Mouse (Mus musculus): ENCODE data around the gene Cage1.

Gene Cage1

DNA sequence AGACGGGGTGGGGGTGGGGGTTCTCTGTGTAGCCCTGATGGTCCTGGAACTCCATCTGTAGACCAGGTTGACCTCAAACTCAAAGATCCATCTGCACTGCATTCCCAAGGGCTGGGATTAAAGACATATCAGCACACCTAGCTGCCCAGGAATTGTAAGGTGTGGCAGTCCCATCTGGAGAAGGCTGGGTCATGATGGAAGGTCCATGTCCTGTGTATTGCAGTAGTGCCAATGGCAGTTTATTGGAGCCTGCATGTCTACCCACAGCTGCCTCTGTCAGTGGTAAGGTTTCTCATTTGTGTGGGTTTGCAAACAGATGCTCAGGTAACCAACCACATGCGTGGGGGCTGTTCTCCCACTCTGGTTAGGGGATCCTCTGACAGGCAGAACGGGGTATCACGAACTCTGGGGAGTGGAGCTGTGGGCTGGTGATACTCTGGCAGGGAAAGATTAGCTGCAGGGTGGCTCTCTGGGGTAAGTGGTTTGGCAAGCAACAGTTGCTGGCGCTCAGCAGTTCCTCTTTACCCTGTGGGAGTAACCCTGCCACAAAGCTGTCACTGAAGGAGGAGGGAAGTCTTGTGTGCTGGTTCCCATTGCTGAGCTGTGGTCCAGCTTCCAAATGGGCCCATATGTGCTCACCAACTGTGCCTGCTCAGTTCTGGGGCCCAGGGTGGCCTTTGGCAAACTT lies 27.0 kb downstream of the Cage1 start:
- DNase-seq: no peak

GRCm38 (mm10) chr13:38007972-38008371 lies 28.9 kb downstream of the Cage1 start:
- DNase-seq: no peak

DNA sequence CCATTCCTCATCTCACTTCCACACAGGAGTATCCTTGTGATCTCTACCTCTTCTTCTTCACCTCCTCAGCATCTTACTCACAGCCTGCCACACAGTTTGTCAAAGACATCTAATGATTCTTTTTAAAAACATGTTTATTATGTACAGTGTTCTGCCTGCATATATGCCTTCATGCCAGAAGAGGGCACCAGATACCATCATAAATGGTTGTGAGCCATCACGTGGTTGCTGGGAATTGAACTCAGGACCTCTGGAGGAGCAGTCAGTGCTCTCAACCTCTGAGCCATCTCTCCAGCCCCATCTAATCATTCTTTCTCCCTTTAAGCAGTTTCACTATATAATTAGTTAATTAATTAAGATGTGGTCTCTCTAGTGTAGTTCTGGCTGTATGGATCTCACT lies 34.4 kb downstream of the Cage1 start:
- no peak for DNase-seq

GRCm38 (mm10) chr13:37999713-38000112 lies 37.2 kb downstream of the Cage1 start:
- no peak for DNase-seq

DNA sequence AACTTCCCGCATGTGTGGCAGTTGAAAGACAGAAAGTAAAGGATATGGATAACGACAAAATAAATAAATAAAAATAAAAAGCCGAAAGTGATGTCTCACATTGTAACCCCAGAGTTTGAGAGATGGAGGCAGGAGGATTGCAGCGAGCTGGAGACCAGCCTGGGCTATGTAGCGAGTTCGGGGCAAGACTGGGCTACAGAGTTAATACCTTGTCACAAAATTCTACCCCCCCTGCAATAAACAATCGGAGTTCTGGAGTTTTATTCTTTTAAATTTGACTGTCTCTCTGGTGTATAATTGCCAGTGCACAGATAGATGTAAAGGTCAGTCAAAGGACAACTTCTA lies 42.5 kb downstream of the Cage1 start:
- no peak for DNase-seq

GRCm38 (mm10) chr13:37993704-37994404 lies 43.0 kb downstream of the Cage1 start, which contains the start of gene Ssr1:
Ssr1 (minus strand) TSS chr13:37994217.
- peak; percentile 98 for DNase-seq

GRCm38 (mm10) chr13:37993376-37993703 lies 43.5 kb downstream of the Cage1 start:
- no peak for DNase-seq

GRCm38 (mm10) chr13:37992638-37993371 lies 44.1 kb downstream of the Cage1 start:
- no peak for DNase-seq

DNA sequence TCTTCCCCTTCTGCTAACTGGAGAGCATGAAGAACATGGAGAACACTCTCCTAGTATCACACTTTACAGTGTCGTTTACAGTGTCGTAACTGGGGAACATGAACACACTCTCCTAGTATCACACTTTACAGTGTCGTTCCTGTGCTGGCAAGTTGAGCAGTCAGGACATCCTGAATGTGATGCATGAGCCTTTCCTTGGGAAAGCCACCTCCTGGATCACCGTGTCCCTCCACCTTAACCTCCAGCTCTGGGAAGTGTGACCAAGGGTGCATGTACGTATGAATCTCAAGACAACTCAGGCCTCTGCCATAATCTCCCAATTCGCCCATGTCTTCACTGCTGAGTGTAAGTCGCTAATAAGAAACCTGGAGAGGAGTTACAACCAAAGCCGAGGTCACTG lies 47.2 kb downstream of the Cage1 start:
- DNase-seq: no peak

GRCm38 (mm10) chr13:37986166-37986565 lies 50.7 kb downstream of the Cage1 start:
- DNase-seq: no peak

DNA sequence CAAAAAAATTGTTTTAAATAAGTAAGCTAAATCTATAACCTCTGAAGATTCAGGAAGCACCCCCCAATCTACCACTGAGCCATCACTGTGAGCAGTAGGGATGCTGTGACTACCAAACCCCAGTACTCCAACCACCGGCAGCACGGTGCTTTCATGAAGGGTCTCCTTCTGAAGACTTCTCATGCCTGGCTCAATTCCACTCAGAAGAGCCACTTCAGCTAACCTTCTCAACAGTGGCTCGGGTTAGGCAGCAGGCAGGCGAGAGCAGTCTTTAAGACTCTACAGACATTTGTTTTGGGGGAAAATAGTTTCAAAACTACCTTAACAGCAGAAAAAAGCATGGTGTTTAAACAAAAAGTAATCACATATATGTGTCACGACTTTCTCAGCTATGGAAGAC lies 55.8 kb downstream of the Cage1 start:
- no peak for DNase-seq

- DNase-seq: no peak
These were observed 56.5 kb downstream of the Cage1 start for GRCm38 (mm10) chr13:37980346-37980745.

DNA sequence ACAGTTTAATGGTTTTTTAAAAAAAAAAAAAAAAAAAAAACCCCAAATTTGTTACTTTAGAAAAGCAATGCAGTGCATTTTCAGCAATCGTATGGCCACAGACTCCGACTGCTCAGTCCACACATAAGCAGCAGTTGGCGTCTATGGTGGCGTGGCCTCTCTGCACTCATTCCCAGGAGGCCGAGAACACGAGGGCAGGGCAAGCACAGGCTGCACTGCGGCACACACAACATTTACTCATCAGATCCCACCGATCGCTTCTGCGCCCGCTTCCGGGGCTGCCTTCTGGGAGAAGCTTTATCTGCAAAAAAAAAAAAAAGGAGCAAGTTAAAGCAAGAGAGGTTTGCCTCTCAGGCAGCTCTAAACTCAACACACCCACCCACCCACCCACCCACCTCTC lies 57.4 kb downstream of the Cage1 start:
- no peak for DNase-seq

GRCm38 (mm10) chr13:37974731-37975130 lies 62.1 kb downstream of the Cage1 start:
- no peak for DNase-seq

DNA sequence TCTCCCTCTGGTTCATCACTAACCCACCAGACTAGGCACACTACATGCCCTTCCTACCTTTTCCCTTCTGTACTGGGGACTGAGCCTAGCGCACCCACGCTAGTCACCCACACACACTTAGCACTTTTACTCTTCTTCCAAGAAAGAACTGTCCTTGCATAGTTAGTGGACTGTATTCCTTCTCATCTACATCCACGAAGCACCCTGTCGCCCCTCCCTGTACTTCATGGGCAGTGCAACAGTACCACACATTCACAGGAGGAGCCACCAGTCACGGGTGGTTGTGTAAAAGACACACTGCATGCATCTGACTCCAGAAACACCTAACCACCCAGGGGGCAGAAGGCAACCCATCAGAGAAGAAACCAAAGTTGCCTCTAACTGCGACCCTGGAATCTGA lies 62.8 kb downstream of the Cage1 start:
- no peak for DNase-seq

- DNase-seq: no peak
These were observed 65.9 kb downstream of the Cage1 start for GRCm38 (mm10) chr13:37970887-37971530.

DNA sequence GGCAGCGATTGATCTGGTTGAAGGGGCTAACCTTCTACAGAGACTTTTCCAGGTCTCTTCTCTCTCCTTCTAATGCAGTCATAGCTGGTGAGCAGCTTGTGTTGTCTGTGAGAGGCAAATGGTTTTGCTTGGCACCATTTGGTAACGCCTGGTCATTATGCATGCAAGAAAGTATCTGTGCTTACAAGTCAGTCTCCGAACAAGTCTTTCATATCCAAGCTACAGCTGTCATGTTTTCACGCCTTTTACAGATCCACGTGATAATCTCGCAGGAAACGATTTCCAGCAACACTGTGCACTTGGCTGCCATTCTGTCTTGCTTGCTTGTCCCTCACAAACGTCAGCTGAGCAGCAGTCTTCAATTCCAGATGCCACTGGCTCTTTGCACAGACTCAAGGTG lies 66.9 kb downstream of the Cage1 start:
- DNase-seq: no peak

DNA sequence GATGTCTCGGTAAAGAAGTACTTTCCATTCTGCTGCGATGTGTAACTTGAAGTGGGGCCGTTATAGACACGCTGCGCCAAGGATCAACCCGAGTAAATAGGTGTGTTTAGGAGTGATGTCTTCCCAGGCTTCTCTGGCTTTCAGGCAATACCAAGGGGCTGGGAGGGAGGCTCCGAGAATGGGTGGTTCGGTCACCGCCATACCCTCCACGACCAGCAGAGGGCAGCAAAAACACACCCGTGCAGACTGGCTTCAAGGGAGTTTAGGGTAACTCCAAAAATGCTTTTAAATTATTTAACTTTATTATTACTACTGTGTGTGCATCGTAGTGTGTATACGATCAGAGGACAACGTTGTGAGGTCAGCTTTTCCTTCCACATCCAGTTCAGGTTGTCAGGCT lies 67.5 kb downstream of the Cage1 start:
- DNase-seq: peak; percentile 88

DNA sequence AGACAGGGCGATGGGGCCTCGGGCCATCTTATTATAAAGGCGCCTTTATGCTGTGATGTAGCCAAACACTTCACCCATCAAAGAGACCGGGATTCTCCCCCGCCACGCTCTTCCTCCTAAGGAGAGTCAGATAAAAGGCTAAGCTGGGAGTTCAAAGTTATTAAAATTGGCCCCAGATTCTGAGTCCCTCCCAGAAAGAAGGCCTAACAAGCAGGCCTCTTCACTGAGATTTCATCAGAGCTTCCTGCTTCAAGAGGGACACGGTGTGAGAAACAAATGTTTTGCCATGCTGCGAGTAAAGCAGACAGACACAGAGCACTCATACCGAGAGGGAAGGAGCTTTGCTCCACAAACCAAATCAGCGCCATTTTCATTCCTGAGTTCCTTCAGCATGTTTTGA lies 69.3 kb downstream of the Cage1 start:
- no peak for DNase-seq

- DNase-seq: peak; percentile 73
These were observed 69.8 kb downstream of the Cage1 start for GRCm38 (mm10) chr13:37967052-37967437.

- peak; percentile 37 for DNase-seq
These were observed 70.4 kb downstream of the Cage1 start for GRCm38 (mm10) chr13:37966256-37967051.

DNA sequence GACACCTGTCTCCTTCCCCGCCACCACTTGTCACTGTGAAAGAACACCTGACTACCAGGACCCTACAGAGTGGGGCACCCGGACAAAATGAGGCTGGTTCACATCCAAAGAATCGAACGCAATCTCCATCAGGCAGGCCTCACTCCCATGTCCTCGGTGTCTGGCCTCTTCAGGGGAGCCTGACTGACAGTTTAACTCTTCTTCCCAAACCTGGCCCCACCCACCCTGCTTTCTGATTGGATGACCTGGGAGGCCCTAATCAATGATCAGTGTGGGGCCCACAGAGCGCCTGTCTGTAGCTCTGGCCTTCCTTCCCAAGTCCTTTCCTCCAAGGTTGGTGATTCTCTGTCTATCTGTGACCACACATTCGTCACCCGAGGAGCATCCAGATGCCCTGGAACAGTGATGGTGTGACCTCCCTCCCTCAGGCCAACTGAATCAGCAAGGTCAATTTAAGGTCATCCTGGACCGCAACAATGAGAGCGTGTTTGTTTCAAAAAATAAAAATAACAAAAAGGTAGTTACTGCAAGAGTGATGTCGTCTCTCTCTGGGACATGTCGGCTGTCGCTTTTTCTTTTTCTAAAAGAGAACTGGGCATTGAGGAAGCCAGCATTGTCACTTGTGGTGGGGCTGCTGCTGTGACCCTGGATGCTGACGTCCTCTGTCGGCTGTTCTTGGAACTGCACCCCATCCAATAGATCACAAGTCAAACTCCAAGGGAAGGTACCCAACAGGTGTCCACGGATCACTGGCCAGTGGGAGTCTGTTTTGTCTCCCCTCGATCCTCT lies 71.5 kb downstream of the Cage1 start:
- no peak for DNase-seq

Measured in kidney, postnatal 14 days (tissue).